Mouse (Mus musculus): ENCODE measurements around the gene Nat9. TPM values are rescaled to one million over a fixed set of nuclear protein-coding genes. Genes with fewer than 3 reads are reported as not detected.
A peak's percentile ranks its signal among the peaks of the same experiment; 100 is the strongest.

Nat9 gene
- total RNA-seq, 2 experiments from 2014 or later: 20.5 to 20.6 TPM

GRCm38 (mm10) chr11:115208126-115208525 is 20.5 kb upstream of the Nat9 start:
- peak overlapping the region; percentile 28; the same call in 1 of the 2 replicates for H3K27ac ChIP-seq
- DNase-seq (ENCODE audit: low spot score in 2 of 2): no peak
- H3K4me3 ChIP-seq: no peak overlapping the region
- TF ChIP-seq CTCF (conservative IDR thresholded peaks at IDR 0.05): no peak

- Histone ChIP-seq H3K27ac (no peak overlapping the region), H3K4me3 (no peak overlapping the region)
- DNase-seq (ENCODE audit: low spot score in 2 of 2): no peak
- TF ChIP-seq CTCF (conservative IDR thresholded peaks at IDR 0.05): no peak
Observed at GRCm38 (mm10) chr11:115202756-115203155, 15.1 kb upstream of the Nat9 start.

- peak overlapping the region; percentile 28; the same call in 1 of the 2 replicates for H3K27ac ChIP-seq
- peak; percentile 73 to 89 for DNase-seq (ENCODE audit: low spot score in 2 of 2)
- H3K4me3 ChIP-seq: no peak overlapping the region
- TF ChIP-seq CTCF (conservative IDR thresholded peaks at IDR 0.05): peak; percentile 98
Observed at GRCm38 (mm10) chr11:115202316-115202715, 14.7 kb upstream of the Nat9 start.

- no peak for TF ChIP-seq CTCF (conservative IDR thresholded peaks at IDR 0.05)
- no peak for DNase-seq (ENCODE audit: low spot score in 2 of 2)
- Histone ChIP-seq H3K4me3 (no peak overlapping the region), H3K27ac (no peak overlapping the region)
Observed at GRCm38 (mm10) chr11:115200520-115200919, 12.9 kb upstream of the Nat9 start.

- DNase-seq (ENCODE audit: low spot score in 2 of 2): no peak
- no peak for TF ChIP-seq CTCF (conservative IDR thresholded peaks at IDR 0.05)
- H3K27ac ChIP-seq: no peak overlapping the region
- H3K4me3 ChIP-seq: no peak overlapping the region
Observed at GRCm38 (mm10) chr11:115198932-115199384, 11.3 kb upstream of the Nat9 start.

- Histone ChIP-seq H3K27ac (no peak overlapping the region), H3K4me3 (no peak overlapping the region)
- TF ChIP-seq CTCF (conservative IDR thresholded peaks at IDR 0.05): no peak
- DNase-seq (ENCODE audit: low spot score in 2 of 2): no peak
Observed at GRCm38 (mm10) chr11:115197558-115197957, 9.9 kb upstream of the Nat9 start.

- Histone ChIP-seq H3K4me3 (no peak overlapping the region), H3K27ac (no peak overlapping the region)
- no peak for TF ChIP-seq CTCF (conservative IDR thresholded peaks at IDR 0.05)
- DNase-seq (ENCODE audit: low spot score in 2 of 2): no peak
Observed at GRCm38 (mm10) chr11:115195933-115196332, 8.3 kb upstream of the Nat9 start.

GRCm38 (mm10) chr11:115194693-115195092 is 7.0 kb upstream of the Nat9 start:
- H3K27ac ChIP-seq: no peak overlapping the region
- no peak overlapping the region for H3K4me3 ChIP-seq
- TF ChIP-seq CTCF (conservative IDR thresholded peaks at IDR 0.05): no peak
- no peak for DNase-seq (ENCODE audit: low spot score in 2 of 2)

- Histone ChIP-seq H3K4me3 (no peak overlapping the region), H3K27ac (peak overlapping the region; percentile 39; the same call in 1 of the 2 replicates)
- DNase-seq (ENCODE audit: low spot score in 2 of 2): no peak
- TF ChIP-seq CTCF (conservative IDR thresholded peaks at IDR 0.05): no peak
Observed at GRCm38 (mm10) chr11:115192180-115192579, 4.5 kb upstream of the Nat9 start.

GRCm38 (mm10) chr11:115189304-115189703 is 1.6 kb upstream of the Nat9 start:
- no peak overlapping the region for H3K27ac ChIP-seq
- TF ChIP-seq CTCF (conservative IDR thresholded peaks at IDR 0.05): no peak
- DNase-seq (ENCODE audit: low spot score in 2 of 2): no peak

GRCm38 (mm10) chr11:115188539-115189231 is 1.0 kb upstream of the Nat9 start:
- H3K4me3 ChIP-seq: no peak overlapping the region
- no peak for TF ChIP-seq CTCF (conservative IDR thresholded peaks at IDR 0.05)

More at GRCm38 (mm10) chr11:115189304-115189703, 1.6 kb upstream of the Nat9 start:
- no peak overlapping the region for H3K4me3 ChIP-seq

GRCm38 (mm10) chr11:115187224-115187639 is 427 bp downstream of the Nat9 start, which contains the start of gene Tmem104:
TSS of gene Tmem104 (plus strand) at chr11:115187487.
- TF ChIP-seq CTCF (conservative IDR thresholded peaks at IDR 0.05): peak; percentile 44
- Histone ChIP-seq H3K4me3 (peak within 1 kb of the TSS; percentile 93), H3K27ac (peak within 1 kb of the TSS; percentile 93)
- DNase-seq (ENCODE audit: low spot score in 2 of 2): peak; percentile 99 to 100

More at GRCm38 (mm10) chr11:115188539-115189231, 1.0 kb upstream of the Nat9 start:
- no peak overlapping the region for H3K27ac ChIP-seq
- no peak for DNase-seq (ENCODE audit: low spot score in 2 of 2)

- no peak for DNase-seq (ENCODE audit: low spot score in 2 of 2)
- Histone ChIP-seq H3K27ac (no peak overlapping the region), H3K4me3 (no peak overlapping the region)
- TF ChIP-seq CTCF (conservative IDR thresholded peaks at IDR 0.05): no peak
Observed at GRCm38 (mm10) chr11:115184973-115185372, 2.7 kb downstream of the Nat9 start.
